Mouse (Mus musculus): ENCODE measurements around the gene 5830473C10Rik. TPM values are rescaled to one million over a fixed set of nuclear protein-coding genes. Genes with fewer than 3 reads are reported as not detected.
"Not testable (repeated sequence)": the region's sequence is repeated elsewhere in the genome, so short reads cannot be mapped to it uniquely, and the experiment has no call there.

The 5830473C10Rik gene
- polyA plus RNA-seq, 1 experiment from 2014 or later, result 0.14 TPM

DNA sequence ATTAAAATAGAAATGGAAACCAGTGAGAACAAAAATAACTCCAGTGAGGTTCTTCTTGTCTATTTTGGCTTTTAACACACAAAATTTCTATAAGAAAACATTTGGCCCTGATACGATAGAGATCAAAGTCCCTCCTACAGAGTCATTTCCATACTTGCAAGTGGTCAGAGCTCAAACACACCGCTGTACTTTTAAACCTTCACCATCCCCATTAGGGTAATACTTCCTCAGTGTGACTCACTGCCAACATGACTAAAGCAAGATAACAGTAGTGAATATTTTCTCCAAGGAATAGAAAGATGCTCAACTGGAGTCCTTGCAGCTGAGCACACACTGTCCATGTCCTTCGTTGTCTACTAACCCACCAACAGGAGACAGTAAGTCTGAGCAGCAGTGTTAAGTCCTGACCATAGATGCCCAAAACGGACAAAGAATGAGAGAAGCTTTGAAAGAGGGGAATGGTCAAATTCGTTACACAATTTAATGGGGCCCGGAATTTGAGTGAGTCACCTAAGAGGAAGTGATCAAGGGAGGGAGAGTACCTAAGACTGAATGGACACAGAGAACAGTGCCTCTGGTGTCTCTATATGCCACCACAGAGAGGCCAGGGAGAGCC is 51.2 kb downstream of the 5830473C10Rik start:
- Histone ChIP-seq H3K9me3 (replicated peaks; ENCODE audit: control insufficient read depth, low read length) (no peaks in the 10 kb centered on the region), H3K27me3 (ENCODE audit: control insufficient read depth, insufficient read depth, low read length) (no peaks in the 10 kb centered on the region), H3K4me3 (replicated peaks; ENCODE audit: low read length) (no peak overlapping the region), H3K4me2 (ENCODE audit: low read depth, low read length) (no peak overlapping the region), H3K27ac (ENCODE audit: low read length) (peak overlapping the region; percentile 60), H3K36me3 (ENCODE audit: control insufficient read depth, insufficient read depth, low read length) (no peaks in the 10 kb centered on the region), H3K9ac (ENCODE audit: low read length) (no peak overlapping the region), H3K4me1 (ENCODE audit: control insufficient read depth, insufficient read depth, low read length) (peaks cover 5% of the 10 kb centered on the region; the same call in 1 of the 2 replicates)
- WGBS, result 72% methylated on average over 6 of the region's 6 CpGs
- peak; percentile 81 for ATAC-seq (ENCODE audit: insufficient read depth, low FRiP score)

- not testable (repeated sequence) for H3K9ac ChIP-seq (ENCODE audit: low read length); H3K9me3 ChIP-seq (replicated peaks; ENCODE audit: control insufficient read depth, low read length); H3K4me2 ChIP-seq (ENCODE audit: low read depth, low read length); H3K4me1 ChIP-seq (ENCODE audit: control insufficient read depth, insufficient read depth, low read length); H3K36me3 ChIP-seq (ENCODE audit: control insufficient read depth, insufficient read depth, low read length); H3K4me3 ChIP-seq (replicated peaks; ENCODE audit: low read length); H3K27me3 ChIP-seq (ENCODE audit: control insufficient read depth, insufficient read depth, low read length); ATAC-seq (ENCODE audit: insufficient read depth, low FRiP score)
- 62% methylated on average over 1 of the region's 1 CpGs for WGBS
- peak overlapping the region; percentile 75; the same call in 1 of the 2 replicates for H3K27ac ChIP-seq (ENCODE audit: low read length)
Observed at GRCm38 (mm10) chr5:90612751-90613150, 51.8 kb downstream of the 5830473C10Rik start.

GRCm38 (mm10) chr5:90617859-90618258 is 57.0 kb downstream of the 5830473C10Rik start:
- no peak for ATAC-seq (ENCODE audit: insufficient read depth, low FRiP score)
- H3K9ac ChIP-seq (ENCODE audit: low read length), result no peak overlapping the region
- H3K4me2 ChIP-seq (ENCODE audit: low read depth, low read length), result no peak overlapping the region
- H3K36me3 ChIP-seq (ENCODE audit: control insufficient read depth, insufficient read depth, low read length), result no peaks in the 10 kb centered on the region
- H3K9me3 ChIP-seq (replicated peaks; ENCODE audit: control insufficient read depth, low read length), result no peaks in the 10 kb centered on the region
- H3K27ac ChIP-seq (ENCODE audit: low read length), result no peak overlapping the region
- H3K4me3 ChIP-seq (replicated peaks; ENCODE audit: low read length), result no peak overlapping the region
- no peaks in the 10 kb centered on the region for H3K4me1 ChIP-seq (ENCODE audit: control insufficient read depth, insufficient read depth, low read length)
- WGBS, result 84% methylated on average over 3 of the region's 3 CpGs
- no peaks in the 10 kb centered on the region for H3K27me3 ChIP-seq (ENCODE audit: control insufficient read depth, insufficient read depth, low read length)

DNA sequence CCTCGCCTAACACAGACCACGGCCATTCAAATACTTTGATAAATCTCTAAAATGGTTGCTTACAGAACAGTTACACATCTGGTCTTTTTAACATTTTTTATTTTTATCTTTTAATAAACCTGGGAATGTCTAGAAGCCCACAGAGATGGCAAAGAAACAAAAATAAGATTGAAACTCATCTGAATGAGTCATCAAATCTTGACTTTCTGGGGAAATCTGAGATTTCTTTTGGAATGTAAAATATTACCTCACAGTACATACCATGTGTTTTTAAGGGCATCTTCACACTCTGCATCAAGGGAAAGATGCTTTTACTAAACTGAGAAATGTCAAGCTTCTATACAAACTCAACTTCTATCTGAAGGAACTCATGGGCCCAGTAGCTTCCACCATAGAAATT is 60.4 kb downstream of the 5830473C10Rik start:
- ATAC-seq (ENCODE audit: insufficient read depth, low FRiP score), result no peak
- Histone ChIP-seq H3K27me3 (ENCODE audit: control insufficient read depth, insufficient read depth, low read length) (no peaks in the 10 kb centered on the region), H3K36me3 (ENCODE audit: control insufficient read depth, insufficient read depth, low read length) (no peaks in the 10 kb centered on the region), H3K9ac (ENCODE audit: low read length) (no peak overlapping the region), H3K4me2 (ENCODE audit: low read depth, low read length) (no peak overlapping the region), H3K4me3 (replicated peaks; ENCODE audit: low read length) (no peak overlapping the region), H3K27ac (ENCODE audit: low read length) (no peak overlapping the region), H3K4me1 (ENCODE audit: control insufficient read depth, insufficient read depth, low read length) (no peaks in the 10 kb centered on the region), H3K9me3 (replicated peaks; ENCODE audit: control insufficient read depth, low read length) (no peaks in the 10 kb centered on the region)
- 91% methylated on average over 2 of the region's 2 CpGs for WGBS

DNA sequence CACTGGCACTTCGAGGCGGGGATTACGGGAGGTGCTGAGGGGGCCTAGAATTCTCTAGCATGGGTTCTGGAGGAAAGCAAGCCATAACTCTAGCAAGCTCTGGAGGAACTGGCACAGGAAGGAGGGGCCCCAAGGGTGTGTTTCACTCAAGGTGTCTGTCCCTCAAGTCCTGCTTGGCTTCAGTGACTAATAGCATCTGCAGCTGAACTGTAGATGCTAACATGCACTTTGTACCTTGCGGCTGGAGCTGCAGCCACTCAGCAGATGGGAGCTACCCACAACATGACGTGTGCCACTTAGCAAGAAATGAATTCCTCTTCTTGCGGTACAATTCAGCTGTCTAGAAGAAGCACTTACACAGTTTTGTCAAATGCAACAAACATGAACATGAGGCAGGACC is 60.8 kb downstream of the 5830473C10Rik start:
- Histone ChIP-seq H3K9me3 (replicated peaks; ENCODE audit: control insufficient read depth, low read length) (no peaks in the 10 kb centered on the region), H3K4me1 (ENCODE audit: control insufficient read depth, insufficient read depth, low read length) (no peaks in the 10 kb centered on the region), H3K36me3 (ENCODE audit: control insufficient read depth, insufficient read depth, low read length) (no peaks in the 10 kb centered on the region), H3K27ac (ENCODE audit: low read length) (no peak overlapping the region), H3K9ac (ENCODE audit: low read length) (no peak overlapping the region), H3K4me2 (ENCODE audit: low read depth, low read length) (no peak overlapping the region), H3K4me3 (replicated peaks; ENCODE audit: low read length) (no peak overlapping the region), H3K27me3 (ENCODE audit: control insufficient read depth, insufficient read depth, low read length) (no peaks in the 10 kb centered on the region)
- WGBS, result 86% methylated on average over 6 of the region's 6 CpGs
- ATAC-seq (ENCODE audit: insufficient read depth, low FRiP score), result peak; percentile 72; the same call in 1 of the 2 replicates

DNA sequence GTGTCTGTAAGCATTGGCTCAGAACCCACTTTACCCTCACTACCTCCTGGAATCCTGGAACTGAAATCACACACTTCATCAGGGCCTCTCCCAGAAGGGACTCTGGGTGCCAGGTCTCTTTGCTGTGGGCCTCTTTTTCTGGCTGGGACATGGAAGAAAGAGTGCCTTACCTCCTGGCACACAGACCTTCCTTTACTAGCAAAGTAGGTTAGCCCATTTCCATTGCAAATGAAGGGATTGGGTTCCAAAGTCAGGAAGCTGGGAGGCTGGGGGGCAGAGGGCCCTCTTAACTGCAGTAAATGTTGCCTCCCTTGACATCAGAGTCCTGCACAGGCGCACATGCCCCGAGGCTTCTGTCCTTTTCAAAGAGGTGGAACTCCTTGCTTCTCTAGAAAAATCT is 62.3 kb downstream of the 5830473C10Rik start:
- Histone ChIP-seq H3K4me1 (ENCODE audit: control insufficient read depth, insufficient read depth, low read length) (no peaks in the 10 kb centered on the region), H3K4me3 (replicated peaks; ENCODE audit: low read length) (no peak overlapping the region), H3K4me2 (ENCODE audit: low read depth, low read length) (no peak overlapping the region), H3K36me3 (ENCODE audit: control insufficient read depth, insufficient read depth, low read length) (no peaks in the 10 kb centered on the region), H3K27ac (ENCODE audit: low read length) (no peak overlapping the region), H3K9me3 (replicated peaks; ENCODE audit: control insufficient read depth, low read length) (no peaks in the 10 kb centered on the region), H3K27me3 (ENCODE audit: control insufficient read depth, insufficient read depth, low read length) (no peaks in the 10 kb centered on the region), H3K9ac (ENCODE audit: low read length) (no peak overlapping the region)
- no peak for ATAC-seq (ENCODE audit: insufficient read depth, low FRiP score)
- WGBS, result 84% methylated on average over 2 of the region's 2 CpGs

- no peaks in the 10 kb centered on the region for H3K9me3 ChIP-seq (replicated peaks; ENCODE audit: control insufficient read depth, low read length)
- no peaks in the 10 kb centered on the region for H3K4me1 ChIP-seq (ENCODE audit: control insufficient read depth, insufficient read depth, low read length)
- H3K4me3 ChIP-seq (replicated peaks; ENCODE audit: low read length), result no peak overlapping the region
- no peak overlapping the region for H3K4me2 ChIP-seq (ENCODE audit: low read depth, low read length)
- no peaks in the 10 kb centered on the region for H3K36me3 ChIP-seq (ENCODE audit: control insufficient read depth, insufficient read depth, low read length)
- 72% methylated on average over 18 of the region's 18 CpGs for WGBS
- H3K27ac ChIP-seq (ENCODE audit: low read length), result no peak overlapping the region
- H3K9ac ChIP-seq (ENCODE audit: low read length), result no peak overlapping the region
- no peak for ATAC-seq (ENCODE audit: insufficient read depth, low FRiP score)
- H3K27me3 ChIP-seq (ENCODE audit: control insufficient read depth, insufficient read depth, low read length), result no peaks in the 10 kb centered on the region
Observed at GRCm38 (mm10) chr5:90624708-90625425, 64.0 kb downstream of the 5830473C10Rik start.

DNA sequence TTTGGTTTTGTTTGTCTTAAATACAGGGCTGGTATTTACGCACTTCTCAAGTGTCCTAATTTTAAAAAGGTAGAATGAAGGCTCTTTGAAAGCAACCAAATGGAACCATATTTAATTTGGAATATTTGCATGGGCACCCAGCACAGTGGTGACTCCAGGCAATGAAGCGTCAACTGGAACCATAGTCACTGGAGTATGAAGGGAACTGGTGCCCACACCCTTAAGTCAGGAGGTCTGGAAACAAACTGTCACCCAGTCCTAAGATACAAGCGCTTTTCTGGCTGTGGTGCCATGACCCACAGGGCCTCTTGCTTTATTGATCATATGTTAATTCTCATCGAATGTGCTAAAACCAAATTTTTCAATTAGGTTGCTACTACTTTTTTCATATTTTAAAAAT is 66.5 kb downstream of the 5830473C10Rik start:
- Histone ChIP-seq H3K9ac (ENCODE audit: low read length) (no peak overlapping the region), H3K4me3 (replicated peaks; ENCODE audit: low read length) (no peak overlapping the region), H3K36me3 (ENCODE audit: control insufficient read depth, insufficient read depth, low read length) (no peaks in the 10 kb centered on the region), H3K4me2 (ENCODE audit: low read depth, low read length) (no peak overlapping the region), H3K27ac (ENCODE audit: low read length) (no peak overlapping the region), H3K4me1 (ENCODE audit: control insufficient read depth, insufficient read depth, low read length) (no peaks in the 10 kb centered on the region), H3K9me3 (replicated peaks; ENCODE audit: control insufficient read depth, low read length) (no peaks in the 10 kb centered on the region), H3K27me3 (ENCODE audit: control insufficient read depth, insufficient read depth, low read length) (no peaks in the 10 kb centered on the region)
- no peak for ATAC-seq (ENCODE audit: insufficient read depth, low FRiP score)
- WGBS, result 86% methylated on average over 4 of the region's 4 CpGs

- Histone ChIP-seq H3K9ac (ENCODE audit: low read length) (no peak overlapping the region), H3K36me3 (ENCODE audit: control insufficient read depth, insufficient read depth, low read length) (no peaks in the 10 kb centered on the region), H3K9me3 (replicated peaks; ENCODE audit: control insufficient read depth, low read length) (no peaks in the 10 kb centered on the region), H3K27me3 (ENCODE audit: control insufficient read depth, insufficient read depth, low read length) (no peaks in the 10 kb centered on the region), H3K4me1 (ENCODE audit: control insufficient read depth, insufficient read depth, low read length) (no peaks in the 10 kb centered on the region), H3K4me3 (replicated peaks; ENCODE audit: low read length) (no peak overlapping the region), H3K27ac (ENCODE audit: low read length) (no peak overlapping the region), H3K4me2 (ENCODE audit: low read depth, low read length) (no peak overlapping the region)
- ATAC-seq (ENCODE audit: insufficient read depth, low FRiP score), result no peak
- 84% methylated on average over 3 of the region's 3 CpGs for WGBS
Observed at GRCm38 (mm10) chr5:90628011-90628410, 67.1 kb downstream of the 5830473C10Rik start.

All from stomach, embryonic 16.5 days (tissue).